Mouse (Mus musculus) lung, adult 18-20 months (tissue): ENCODE data around the gene Fmo6.
A peak's percentile ranks its signal among the peaks of the same experiment; 100 is the strongest.

ENCODE experiments used
- DNase-seq, 2 experiments: peaks; one replicate each; pipeline ENCODE4 v3.0.0; 2022; ENCODE audit warnings: mixed read lengths in 2 of 2

Gene Fmo6

DNA sequence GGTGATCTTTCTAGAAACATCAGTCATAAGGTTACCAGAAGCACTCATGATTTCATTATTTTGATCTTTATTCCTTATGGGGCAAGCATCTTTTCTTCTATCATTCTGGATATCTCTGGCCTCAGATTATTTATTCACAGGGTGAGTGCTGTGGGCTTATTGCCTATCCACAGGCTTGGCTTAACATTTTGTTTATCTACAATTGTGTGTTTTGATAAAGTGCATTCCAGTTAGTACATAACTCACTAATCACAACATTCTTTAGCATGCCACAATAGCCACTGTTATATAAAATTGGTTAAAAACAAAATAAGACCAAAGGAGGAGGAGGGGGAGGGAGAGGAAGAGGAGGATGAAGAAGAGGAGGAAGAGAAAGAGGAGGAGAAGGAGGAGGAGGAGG, 25.2 kb downstream of the Fmo6 start:
- no peak for DNase-seq

DNA sequence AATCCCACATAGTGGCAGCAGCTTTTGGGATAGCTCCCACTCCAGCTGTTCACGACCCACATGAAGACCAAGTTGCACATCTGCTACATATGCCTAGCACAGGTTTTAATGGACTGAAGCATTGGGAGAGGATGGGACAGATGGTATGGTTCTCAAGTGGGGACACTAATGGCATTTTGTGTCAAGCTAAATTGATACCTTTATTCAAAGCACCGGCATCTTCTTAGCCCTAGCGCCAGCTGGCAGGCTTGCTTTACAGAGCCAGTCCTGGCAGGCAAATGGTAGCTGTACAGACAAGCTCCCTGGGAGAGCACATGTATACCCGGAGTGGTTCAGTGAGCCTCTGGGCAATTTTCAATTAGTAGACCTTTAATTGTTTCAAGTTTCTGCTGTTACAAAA, 35.4 kb downstream of the Fmo6 start:
- no peak for DNase-seq

DNA sequence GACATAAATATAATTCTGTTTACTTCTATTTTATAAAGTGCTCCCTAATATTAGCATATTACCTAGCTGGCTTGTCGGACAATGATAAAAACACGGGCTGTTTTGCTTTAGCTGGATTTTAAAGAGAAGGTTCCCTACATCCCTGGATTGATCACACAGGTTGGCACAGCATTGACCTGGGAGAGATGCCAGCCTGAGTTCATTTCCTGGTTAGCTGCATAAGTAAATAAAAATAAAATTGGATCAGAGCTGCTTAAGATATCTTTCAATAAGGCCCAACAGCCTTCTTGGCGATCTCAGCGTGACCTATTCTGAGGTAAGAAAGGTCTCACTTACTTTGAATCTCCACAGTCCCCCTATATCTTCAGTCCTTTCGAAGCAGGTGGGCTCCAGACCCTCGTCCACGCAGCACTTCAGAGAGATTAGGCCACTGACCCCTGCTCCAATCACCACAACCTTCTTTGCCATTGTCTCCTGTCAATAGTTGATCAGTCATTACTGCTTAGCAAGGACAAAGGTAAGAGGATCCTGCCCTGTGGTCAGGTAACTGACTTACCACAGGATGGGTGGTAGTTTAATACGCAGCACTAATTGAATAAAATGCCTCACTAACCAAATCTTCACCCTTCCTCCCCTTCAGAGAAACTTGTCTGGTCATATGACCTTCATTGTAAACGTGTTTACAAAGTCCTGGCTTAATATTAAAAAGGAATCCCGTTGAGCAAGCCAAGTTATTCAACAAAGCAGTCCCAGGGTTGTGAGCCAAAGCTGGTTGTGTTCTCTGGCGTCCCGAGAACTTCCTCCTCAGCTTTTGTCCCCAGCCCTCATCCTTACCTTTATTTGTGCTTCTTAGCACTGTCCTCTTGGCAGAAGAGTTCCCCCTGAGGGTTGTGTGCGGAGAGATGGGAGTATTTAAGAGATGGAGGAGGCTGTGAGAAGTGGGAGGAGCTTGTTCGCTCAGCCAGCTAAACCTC, 39.2 kb downstream of the Fmo6 start, which contains the start of gene Fmo2:
Gene Fmo2 (minus strand): TSS at position 889 of the 974 bp plus-strand sequence.
- peak; percentile 75 to 84 for DNase-seq

DNA sequence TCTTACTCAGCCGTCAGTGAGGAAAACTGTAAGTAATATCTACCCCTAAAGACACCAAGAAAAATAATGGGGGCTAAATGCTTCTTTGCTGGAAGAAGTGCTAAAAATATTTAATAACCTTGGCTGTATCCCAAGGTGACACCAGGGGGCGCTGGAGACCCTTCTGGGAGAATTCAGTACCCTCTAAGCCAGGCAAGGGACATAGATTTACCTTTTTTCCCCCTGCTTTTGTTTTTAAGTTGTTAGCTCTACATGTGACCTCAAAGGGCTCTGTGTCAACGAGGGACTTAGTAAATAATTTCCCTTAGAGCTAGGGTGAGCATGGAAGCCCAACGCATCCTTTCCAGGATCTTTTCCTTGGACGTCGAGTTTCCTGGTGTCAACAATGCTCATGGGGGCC, 41.4 kb downstream of the Fmo6 start:
- DNase-seq, result peak; percentile 76 to 82

DNA sequence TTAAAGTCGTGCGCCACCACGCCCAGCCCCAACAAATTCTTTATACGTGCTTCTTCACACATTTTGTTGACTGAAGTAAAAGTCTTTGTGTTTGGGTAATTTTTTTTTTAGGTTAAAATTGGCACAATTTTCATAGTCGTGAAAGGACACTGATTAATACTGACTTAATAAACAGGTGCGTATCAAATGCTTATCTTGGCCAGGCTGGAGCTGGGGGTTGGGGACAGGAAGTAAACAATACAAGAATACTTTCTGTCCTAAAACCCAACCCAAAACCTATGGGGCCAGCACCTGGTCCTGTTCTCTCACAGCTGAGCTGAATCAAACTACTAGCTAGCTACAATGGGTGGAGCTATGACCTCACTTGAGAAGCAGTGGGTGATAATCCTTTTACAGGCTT, 44.3 kb downstream of the Fmo6 start:
- no peak for DNase-seq

DNA sequence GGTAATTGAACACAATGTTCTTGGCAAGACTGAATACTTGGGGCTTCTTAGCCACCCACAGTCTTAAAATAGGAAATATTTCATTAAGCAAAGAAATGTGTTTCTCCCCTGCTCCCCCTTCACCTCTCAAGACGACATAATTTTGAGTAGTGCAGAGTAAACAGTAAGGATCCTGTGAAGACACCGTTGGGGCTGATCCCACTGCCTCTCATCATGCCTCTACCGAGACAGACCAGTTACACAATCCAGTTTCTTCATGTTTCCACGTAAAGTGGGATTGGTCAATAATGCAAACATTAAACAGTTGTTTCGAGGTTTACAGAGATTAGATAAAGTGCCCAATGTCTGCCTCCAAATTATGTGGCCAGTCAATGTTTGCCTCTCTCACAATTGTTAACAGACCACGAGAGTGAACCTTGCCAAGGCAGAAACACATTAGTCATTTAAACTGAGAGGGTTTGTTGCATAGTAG, 45.3 kb downstream of the Fmo6 start:
- peak; percentile 73 to 86 for DNase-seq

DNA sequence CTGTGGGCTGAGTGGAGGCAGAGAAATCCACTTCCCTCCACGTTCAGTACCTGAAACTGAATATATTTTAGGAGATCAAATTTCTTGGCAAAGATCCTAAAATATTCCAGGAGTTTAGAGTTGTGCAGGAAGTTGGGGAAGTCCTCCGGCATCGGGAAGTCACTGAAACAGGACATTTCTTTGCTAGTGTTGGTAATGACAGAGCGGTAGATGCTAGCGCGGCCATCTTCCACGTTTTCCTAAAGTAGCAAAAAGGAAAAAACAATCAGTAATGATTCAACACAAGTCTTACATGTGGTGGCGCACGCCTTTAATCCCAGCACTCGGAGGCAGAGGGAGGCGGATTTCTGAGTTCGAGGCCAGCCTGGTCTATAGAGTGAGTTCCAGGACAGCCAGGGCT, 48.7 kb downstream of the Fmo6 start:
- DNase-seq, result no peak

DNA sequence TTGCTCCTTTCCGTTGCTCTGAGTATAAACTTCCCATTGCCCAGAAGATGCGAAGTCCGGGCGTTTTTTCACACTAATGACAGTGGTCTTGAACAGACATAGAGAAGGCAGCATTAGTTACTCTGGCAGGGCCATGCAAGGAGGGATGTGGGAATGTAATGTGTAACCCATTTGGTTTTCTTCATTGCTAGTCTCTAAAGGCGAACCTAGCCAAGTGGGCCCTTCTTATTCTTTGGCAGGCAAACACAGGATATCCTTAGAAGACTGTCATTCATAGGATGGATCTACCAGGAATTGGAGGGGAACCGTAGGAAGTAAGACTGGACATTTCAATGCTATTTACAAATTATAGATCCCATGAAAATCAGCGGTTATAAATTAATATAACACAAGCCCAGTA, 49.7 kb downstream of the Fmo6 start:
- DNase-seq, result no peak

DNA sequence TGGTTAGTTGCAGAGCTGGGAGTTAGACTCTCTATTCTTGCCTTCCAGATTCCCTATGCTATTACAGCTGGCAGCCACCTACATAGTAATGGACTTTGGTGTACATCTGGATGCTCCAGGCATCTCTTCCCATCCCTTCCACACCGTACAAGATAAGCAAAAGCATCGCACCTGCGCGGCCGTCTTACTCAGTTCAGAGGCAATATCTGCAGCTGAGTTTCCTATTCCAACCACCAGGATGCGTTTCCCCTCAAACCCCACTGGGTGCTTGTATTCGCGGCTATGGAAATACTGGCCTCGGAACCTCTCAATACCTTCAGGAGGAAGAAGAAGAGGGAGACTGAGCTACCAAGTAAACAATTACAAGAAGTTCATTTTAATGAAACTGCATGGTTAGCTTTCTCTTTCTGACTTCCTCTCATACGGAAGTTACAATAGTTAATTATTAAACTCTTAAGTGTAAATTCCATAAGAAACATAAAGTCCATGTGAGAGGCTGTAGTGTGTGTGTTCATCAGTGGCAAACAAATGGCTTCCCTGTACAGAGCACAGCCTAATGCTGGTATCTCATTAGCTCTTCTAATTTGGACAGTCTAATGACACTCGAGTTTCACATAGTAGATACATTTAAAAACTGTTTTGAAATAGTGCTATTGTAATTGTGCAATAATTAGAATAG, 51.0 kb downstream of the Fmo6 start:
- no peak for DNase-seq

DNA sequence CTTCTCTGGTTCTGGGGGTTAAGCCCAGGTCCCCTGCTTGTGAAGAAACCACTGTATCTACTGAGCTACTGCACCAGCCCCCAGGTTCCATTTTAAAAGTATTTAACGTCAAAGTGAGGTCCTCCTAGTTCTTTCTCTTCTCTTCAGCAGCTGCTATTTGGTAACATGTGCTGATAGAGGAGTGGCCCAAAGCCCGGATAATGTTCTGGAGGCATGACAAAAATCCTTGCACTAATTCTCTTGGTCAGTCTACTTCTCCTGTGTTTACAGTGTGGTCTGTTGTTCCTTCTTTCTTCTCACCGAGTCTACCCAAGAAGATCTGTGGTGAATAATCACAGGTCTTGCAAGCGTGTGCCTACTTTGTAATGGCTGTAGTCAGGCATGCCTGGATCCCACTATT, 54.6 kb downstream of the Fmo6 start:
- DNase-seq, result no peak

DNA sequence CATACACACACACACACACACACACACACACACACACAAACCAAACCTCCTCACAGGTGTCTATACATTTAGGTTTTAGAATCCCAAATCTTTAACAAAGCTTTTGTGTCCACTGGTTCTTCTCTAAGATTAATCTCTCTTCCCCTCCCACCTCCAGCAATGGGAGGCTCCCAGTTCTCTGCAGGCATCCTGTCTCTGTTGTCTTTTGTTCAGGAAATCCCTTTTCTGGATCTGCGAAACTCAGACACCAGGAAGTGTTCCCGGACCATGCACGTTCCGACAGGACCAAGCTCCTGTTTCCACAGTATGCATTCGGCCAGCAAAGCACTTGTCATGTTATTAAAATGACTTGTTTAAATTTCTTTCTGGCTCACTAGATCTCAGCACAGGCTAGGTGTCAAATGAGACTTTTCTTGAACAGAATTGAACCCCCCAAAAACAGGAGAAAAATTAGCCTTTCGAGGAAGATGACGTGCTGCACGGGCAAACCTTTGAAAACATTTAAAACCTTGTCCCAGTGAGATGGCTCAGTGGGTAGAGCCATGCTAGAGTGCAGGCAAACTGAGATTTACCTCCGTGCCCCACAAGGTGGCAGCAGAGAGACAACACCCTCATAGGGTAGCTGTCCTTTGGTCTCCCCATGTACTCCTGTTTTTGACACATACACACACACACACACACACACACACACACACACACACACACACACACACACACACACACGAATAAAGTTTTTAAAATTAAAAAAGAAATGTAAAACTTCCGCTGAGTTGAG, 57.5 kb downstream of the Fmo6 start:
- DNase-seq, result peak; percentile 73 to 81

DNA sequence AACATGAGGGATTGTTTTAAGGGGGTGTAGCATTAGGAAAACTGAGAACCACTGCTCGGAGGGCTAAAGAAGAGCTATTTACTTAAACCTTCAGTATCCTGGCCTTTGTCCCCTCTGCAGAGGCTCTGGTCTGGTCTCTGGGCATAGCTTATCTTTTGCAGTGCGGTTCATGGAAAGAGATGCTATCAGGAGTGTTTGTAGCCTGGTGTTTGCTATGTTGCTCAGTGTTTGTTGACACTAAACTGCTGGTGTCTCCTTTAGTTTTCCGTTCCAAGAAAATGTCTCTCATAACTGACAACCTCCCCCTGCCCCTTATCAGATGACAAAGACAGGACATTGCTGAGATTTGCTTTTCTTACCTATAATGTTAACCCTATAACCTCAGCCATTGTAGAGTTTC, 62.2 kb downstream of the Fmo6 start:
- DNase-seq, result peak in 1 of 2 experiments; percentile 59

DNA sequence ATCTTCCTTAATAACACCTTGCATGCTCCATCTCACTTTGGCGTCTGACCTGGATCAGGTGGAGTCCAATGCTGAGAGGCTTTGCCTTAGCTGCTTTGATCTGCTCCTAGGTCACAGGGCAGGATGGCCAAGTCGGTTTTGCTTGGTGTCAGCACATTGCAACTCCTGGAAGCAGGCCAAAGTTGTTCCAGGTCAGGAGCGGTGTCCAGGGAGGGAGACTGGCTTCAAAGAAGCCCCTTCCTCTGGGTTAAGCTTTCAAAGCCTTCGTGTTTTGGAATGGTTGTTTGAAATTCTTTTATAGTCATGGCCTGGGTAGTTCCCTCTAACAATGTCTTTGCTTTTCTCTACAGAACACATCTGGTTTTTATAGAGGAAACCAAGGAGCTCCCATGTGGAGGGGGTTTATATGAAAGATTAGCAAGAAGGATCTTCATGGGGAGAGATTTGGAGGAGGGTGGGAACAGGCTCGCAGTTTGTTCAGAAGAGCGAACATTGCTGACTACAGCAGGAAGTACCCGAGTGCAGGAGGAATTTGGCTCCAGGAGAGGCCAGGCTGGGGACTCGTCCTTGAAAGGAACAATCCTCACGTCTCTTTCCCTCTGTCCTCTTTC, 65.5 kb downstream of the Fmo6 start:
- no peak for DNase-seq

DNA sequence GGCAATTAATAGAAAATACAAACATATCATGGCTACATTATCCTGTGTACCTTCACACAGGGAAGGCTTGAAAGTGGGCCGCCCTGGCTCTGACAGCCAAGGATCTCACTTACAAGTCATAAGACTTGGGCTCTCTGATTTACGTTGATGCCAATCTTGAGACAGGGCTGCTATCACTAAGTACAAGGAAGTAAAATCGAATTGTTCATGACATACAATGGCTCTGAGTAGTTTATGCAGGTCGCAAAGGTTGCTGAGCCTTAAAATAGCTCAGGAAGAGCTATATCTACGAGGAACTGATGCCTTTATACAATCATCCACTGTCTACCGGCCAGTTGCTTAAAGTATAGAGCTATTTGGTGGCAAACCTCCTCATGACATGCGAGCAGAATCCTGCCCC, 66.3 kb downstream of the Fmo6 start:
- no peak for DNase-seq

DNA sequence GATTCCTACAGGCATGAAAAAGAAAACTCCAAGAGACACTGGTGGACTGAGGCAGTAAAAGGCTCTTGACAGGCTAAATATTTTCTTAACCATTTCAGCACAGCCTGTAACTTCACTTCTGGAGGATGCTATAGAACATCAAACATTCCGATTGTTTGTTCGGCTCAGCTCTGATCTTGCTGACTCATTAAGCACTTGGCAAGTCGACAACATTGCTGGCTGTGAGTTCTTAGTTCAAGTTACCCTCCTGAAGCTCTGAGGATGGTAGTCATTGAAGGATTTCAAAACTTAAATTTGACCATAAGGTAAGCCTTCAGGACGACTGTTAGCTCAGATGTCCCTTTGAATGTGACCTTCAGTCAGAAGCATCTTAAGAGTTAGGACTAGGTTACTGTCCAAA, 69.9 kb downstream of the Fmo6 start:
- no peak for DNase-seq
